Mouse (Mus musculus): ENCODE measurements around the gene Cacybp.

Cacybp gene

GRCm38 (mm10) chr1:160212123-160212691 is 468 bp downstream of the Cacybp start:
- no peak for DNase-seq

GRCm38 (mm10) chr1:160211597-160212122 is 1.0 kb downstream of the Cacybp start:
- no peak for DNase-seq

GRCm38 (mm10) chr1:160210566-160210965 is 2.1 kb downstream of the Cacybp start:
- DNase-seq = no peak

- no peak for DNase-seq
Measured at GRCm38 (mm10) chr1:160209844-160210243, 2.8 kb downstream of the Cacybp start.

GRCm38 (mm10) chr1:160205486-160205885 is 7.2 kb downstream of the Cacybp start:
- DNase-seq = no peak

GRCm38 (mm10) chr1:160195337-160195663 is 17.4 kb downstream of the Cacybp start:
- no peak for DNase-seq

GRCm38 (mm10) chr1:160194529-160195336 is 17.9 kb downstream of the Cacybp start, which contains the start of gene Mrps14:
Gene Mrps14 (plus strand): TSS chr1:160195215.
- peak; percentile 99 for DNase-seq

- DNase-seq = peak; percentile 37
Measured at GRCm38 (mm10) chr1:160184506-160184905, 28.2 kb downstream of the Cacybp start.

- no peak for DNase-seq
Measured at GRCm38 (mm10) chr1:160181216-160181615, 31.5 kb downstream of the Cacybp start.

GRCm38 (mm10) chr1:160176903-160177302 is 35.8 kb downstream of the Cacybp start:
- DNase-seq = no peak

- DNase-seq = no peak
Measured at GRCm38 (mm10) chr1:160166600-160166999, 46.1 kb downstream of the Cacybp start.

- DNase-seq = no peak
Measured at GRCm38 (mm10) chr1:160158190-160158589, 54.5 kb downstream of the Cacybp start.

GRCm38 (mm10) chr1:160153480-160153879 is 59.2 kb downstream of the Cacybp start, which contains the start of gene Tnn:
Gene Tnn (minus strand): TSS chr1:160153580.
- DNase-seq = no peak

Data from layer of hippocampus, adult 9-11 months (tissue).